9 mouse cellular contexts compared by ENCODE assay signal in genomic region chr11:73281528-73282027, GRCm38 (mm10). TPM values are rescaled to one million over a fixed set of nuclear protein-coding genes. Genes with fewer than 3 reads are reported as not detected.
DNase-seq lines count a peak whose midpoint lies in the region; ATAC-seq and TF ChIP-seq lines count a peak whose summit lies in the region.
"Had no signal": no experiment of that assay in that cellular context is flagged by ENCODE, and none has a peak within 500 bp of the region (broad histone marks: within the 10 kb centered on the region; RNA-seq: fewer than 3 reads in every experiment).

No protein-coding gene starts in this region.

- no peaks in the 10 kb centered on the region for H3K36me3 ChIP-seq in hindbrain, postnatal 0 days (ENCODE audit: insufficient read depth, low read length)

- H3K4me3 ChIP-seq in hindbrain, postnatal 0 days (ENCODE audit: low read length): peak overlapping the region; percentile 34

- H3K27ac ChIP-seq in hindbrain, postnatal 0 days: peak overlapping the region; percentile 51; the same call in 1 of the 2 replicates

- peak; percentile 56 for DNase-seq in T-cell, adult 2 months (ENCODE audit: low spot score)
- peak; percentile 74 to 75 for DNase-seq in cerebellum, postnatal 25 days
- DNase-seq in frontal cortex, postnatal 25 days (ENCODE audit: low spot score in 2 of 2): peak; percentile 65
- peak; percentile 85 for DNase-seq in hindbrain, postnatal 0 days (ENCODE audit: low spot score)
- peak; percentile 65 to 75 for DNase-seq in left cerebral cortex, adult 18-20 months (ENCODE audit: low spot score in 2 of 2)
- DNase-seq in lung, postnatal 25 days (ENCODE audit: low spot score): peak; percentile 29
- DNase-seq in right cerebral cortex, adult 2 months (ENCODE audit: low spot score in 2 of 2): peak; percentile 76 to 83
- DNase-seq in spleen, postnatal 36 days (ENCODE audit: low spot score in 2 of 2): no peak

- H3K9ac ChIP-seq in hindbrain, postnatal 0 days (replicated peaks; ENCODE audit: low read length): peak overlapping the region; percentile 46

- no peaks in the 10 kb centered on the region for H3K9me3 ChIP-seq in hindbrain, postnatal 0 days (ENCODE audit: low read length)

- 3% methylated on average over 16 of the region's 16 CpGs for WGBS in hindbrain, postnatal 0 days

- ATAC-seq in hindbrain, postnatal 0 days: peak; percentile 97

- H3K4me1 ChIP-seq in hindbrain, postnatal 0 days (ENCODE audit: insufficient read depth, low read length): no peaks in the 10 kb centered on the region

- no peaks in the 10 kb centered on the region for H3K27me3 ChIP-seq in hindbrain, postnatal 0 days (ENCODE audit: insufficient read depth, low read length)

- TF ChIP-seq CTCF in hindbrain, postnatal 0 days (IDR thresholded peaks at IDR 0.05; ENCODE audit: low read depth): peak; percentile 79

- peak overlapping the region; percentile 50 for H3K4me2 ChIP-seq in hindbrain, postnatal 0 days (ENCODE audit: low read depth, low read length)

RNA-seq across cellular contexts. Expression of gene Trpv3, which starts 14.4 kb away (rescaled TPM):
- total RNA-seq in hindbrain, postnatal 0 days (2014; rRNA removed): 0.36 and 0.52 TPM in 2 replicates
- 0.24 and 0.30 TPM in 2 replicates for polyA plus RNA-seq in hindbrain, postnatal 0 days (2015; fragmentation: Nextera tagmentation; extraction: Ambion mirVana)
- total RNA-seq in left cerebral cortex, adult 18-20 months (2021): under 1 TPM; 0.30 to 0.44 TPM

RNA-seq across cellular contexts. Expression of gene Trpv1, which starts 47.5 kb away (rescaled TPM):
- total RNA-seq in hindbrain, postnatal 0 days (2014; rRNA removed): 0.63 and 1.6 TPM in 2 replicates
- polyA plus RNA-seq in hindbrain, postnatal 0 days (2015; fragmentation: Nextera tagmentation; extraction: Ambion mirVana): 0.29 and 0.30 TPM in 2 replicates
- under 1 TPM in 1 of 2 experiments, not detected in 1; 0.21 TPM for total RNA-seq in left cerebral cortex, adult 18-20 months (2021)

RNA-seq across cellular contexts. Expression of gene Aspa, which starts 47.8 kb away (rescaled TPM):
- total RNA-seq in hindbrain, postnatal 0 days (2014; rRNA removed): 5.9 and 7.8 TPM in 2 replicates
- polyA plus RNA-seq in hindbrain, postnatal 0 days (2015; fragmentation: Nextera tagmentation; extraction: Ambion mirVana): 7.3 and 8.3 TPM in 2 replicates
- 10 to 100 TPM; 12.4 to 13.4 TPM for total RNA-seq in left cerebral cortex, adult 18-20 months (2021)

RNA-seq across cellular contexts. Expression of gene Gm49340, which starts 48.0 kb away (rescaled TPM):
- not detected in 2 replicates for total RNA-seq in hindbrain, postnatal 0 days (2014; rRNA removed)
- not detected in 2 replicates for polyA plus RNA-seq in hindbrain, postnatal 0 days (2015; fragmentation: Nextera tagmentation; extraction: Ambion mirVana)
- total RNA-seq in left cerebral cortex, adult 18-20 months (2021): not detected

RNA-seq across cellular contexts. Expression of gene Spata22, which starts 48.0 kb away (rescaled TPM):
- not detected in 2 replicates for total RNA-seq in hindbrain, postnatal 0 days (2014; rRNA removed)
- 0.33 and 0.34 TPM in 2 replicates for polyA plus RNA-seq in hindbrain, postnatal 0 days (2015; fragmentation: Nextera tagmentation; extraction: Ambion mirVana)
- total RNA-seq in left cerebral cortex, adult 18-20 months (2021): not detected
- polyA plus RNA-seq: large intestine, adult 2 months had no signal

Comparison
In these comparisons a context has a peak if more than half of its experiments do, and no peak if none do; other contexts are left out.
1. DNase-seq: peak in T-cell, adult 2 months (single experiment), cerebellum, postnatal 25 days (2 of 2), frontal cortex, postnatal 25 days (2 of 2), hindbrain, postnatal 0 days (single experiment), left cerebral cortex, adult 18-20 months (2 of 2), lung, postnatal 25 days (single experiment) and right cerebral cortex, adult 2 months (2 of 2); none in spleen, postnatal 36 days (0 of 2).